Mouse (Mus musculus): ENCODE measurements around the gene Stra8. TPM values are rescaled to one million over a fixed set of nuclear protein-coding genes. Genes with fewer than 3 reads are reported as not detected.

Stra8 gene
- total and polyA plus RNA-seq, 2 experiments from 2014 or later: not detected

DNA sequence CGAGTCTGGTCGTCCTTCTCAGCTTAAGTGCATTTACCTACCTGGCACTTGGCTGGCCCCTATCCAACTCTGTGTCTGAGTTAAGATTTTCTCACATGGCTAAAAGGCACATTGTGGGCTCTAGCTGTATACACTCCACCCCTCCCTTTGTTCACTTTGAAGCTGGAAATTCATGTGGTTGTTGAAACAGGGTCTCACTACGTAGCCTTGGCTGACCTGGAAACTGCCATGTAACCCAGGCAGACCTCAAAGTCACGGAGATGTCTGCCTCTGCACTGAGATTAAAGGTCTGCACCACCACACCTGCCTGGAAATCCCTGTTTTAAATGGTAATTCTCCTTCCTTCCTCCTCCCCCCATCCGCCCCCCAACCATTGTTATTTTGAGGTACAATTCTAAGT is 23.5 kb downstream of the Stra8 start:
- Histone ChIP-seq H3K27ac (ENCODE audit: low read depth) (no peak overlapping the region), H3K4me3 (ENCODE audit: low read depth, low read length) (no peak overlapping the region), H3K4me1 (ENCODE audit: control insufficient read depth, insufficient read depth) (no peaks in the 10 kb centered on the region), H3K9ac (replicated peaks; ENCODE audit: low read depth, low read length) (no peak overlapping the region), H3K9me3 (replicated peaks; ENCODE audit: control insufficient read depth, low read length) (no peaks in the 10 kb centered on the region), H3K36me3 (replicated peaks; ENCODE audit: control insufficient read depth, insufficient read depth, low read length) (no peaks in the 10 kb centered on the region), H3K27me3 (ENCODE audit: control insufficient read depth, insufficient read depth, low read length) (no peaks in the 10 kb centered on the region; the same call in 1 of the 2 replicates), H3K4me2 (ENCODE audit: low read depth, low read length) (no peak overlapping the region)
- DNase-seq (ENCODE audit: low spot score): no peak
- ATAC-seq (ENCODE audit: insufficient read depth, low read depth): no peak
- no peak for TF ChIP-seq EP300 (IDR thresholded peaks at IDR 0.05; ENCODE audit: low read depth)
- no peak for TF ChIP-seq CTCF (IDR thresholded peaks at IDR 0.05; ENCODE audit: low read depth)
- WGBS: 68% methylated on average over 5 of the region's 5 CpGs

DNA sequence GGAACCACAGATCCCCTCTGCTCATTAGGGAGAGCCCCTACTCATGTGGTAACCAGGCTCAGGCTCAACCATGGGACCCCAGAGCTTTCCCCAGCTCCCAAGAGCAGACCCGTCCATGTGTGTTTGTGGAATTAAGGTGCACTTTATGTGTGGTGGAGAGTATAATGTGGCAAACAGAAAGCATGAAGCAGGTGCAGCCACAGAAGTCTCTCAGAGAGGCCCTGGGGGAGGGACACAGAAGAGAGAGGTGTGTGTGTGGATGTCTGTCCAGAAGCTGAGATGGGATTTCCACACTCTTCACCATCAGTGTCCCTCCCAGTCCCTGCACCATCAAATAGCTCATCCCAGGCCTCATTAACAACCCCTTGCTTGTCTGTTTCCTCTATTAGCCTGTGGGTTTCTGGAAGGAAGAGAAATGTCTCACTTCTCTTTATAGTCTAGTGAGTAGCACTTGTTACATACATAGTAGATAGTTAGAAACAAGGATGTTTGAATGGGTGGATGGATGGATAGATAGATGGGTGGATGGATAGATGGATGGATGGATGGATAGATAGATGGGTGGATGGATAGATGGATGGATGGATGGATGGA is 26.6 kb downstream of the Stra8 start:
- Histone ChIP-seq H3K36me3 (replicated peaks; ENCODE audit: control insufficient read depth, insufficient read depth, low read length) (no peaks in the 10 kb centered on the region), H3K9me3 (replicated peaks; ENCODE audit: control insufficient read depth, low read length) (no peaks in the 10 kb centered on the region), H3K27me3 (ENCODE audit: control insufficient read depth, insufficient read depth, low read length) (no peaks in the 10 kb centered on the region; the same call in 1 of the 2 replicates), H3K4me2 (ENCODE audit: low read depth, low read length) (no peak overlapping the region), H3K9ac (replicated peaks; ENCODE audit: low read depth, low read length) (no peak overlapping the region), H3K27ac (ENCODE audit: low read depth) (no peak overlapping the region), H3K4me1 (ENCODE audit: control insufficient read depth, insufficient read depth) (no peaks in the 10 kb centered on the region), H3K4me3 (ENCODE audit: low read depth, low read length) (no peak overlapping the region)
- DNase-seq (ENCODE audit: low spot score) (no peak), ATAC-seq (ENCODE audit: insufficient read depth, low read depth) (no peak)
- WGBS: 69% methylated on average over 1 of the region's 1 CpGs
- TF ChIP-seq EP300 (IDR thresholded peaks at IDR 0.05; ENCODE audit: low read depth) (no peak), CTCF (IDR thresholded peaks at IDR 0.05; ENCODE audit: low read depth) (no peak)

DNA sequence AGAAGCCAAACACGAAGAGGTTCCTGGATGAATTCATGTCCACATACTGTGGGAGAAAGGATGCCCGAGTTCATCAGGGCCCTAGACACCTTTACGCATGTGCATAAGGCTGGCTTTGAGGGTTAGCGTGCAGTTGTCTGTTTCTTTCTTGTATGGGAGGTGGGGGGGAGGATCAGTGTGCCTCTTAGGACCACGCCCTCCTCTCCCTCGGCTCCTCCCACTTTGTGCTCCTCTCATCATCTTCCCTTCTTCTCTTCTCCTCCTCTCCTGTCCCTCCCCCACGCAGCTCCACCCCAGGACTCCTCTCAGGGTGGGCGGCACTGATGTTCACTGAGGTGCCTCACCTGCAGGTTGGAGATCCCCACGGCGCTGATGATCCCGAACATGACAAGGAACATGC is 28.5 kb downstream of the Stra8 start:
- no peak overlapping the region for H3K9ac ChIP-seq (replicated peaks; ENCODE audit: low read depth, low read length)
- H3K27me3 ChIP-seq (ENCODE audit: control insufficient read depth, insufficient read depth, low read length): no peaks in the 10 kb centered on the region; the same call in 1 of the 2 replicates
- no peak overlapping the region for H3K27ac ChIP-seq (ENCODE audit: low read depth)
- ATAC-seq (ENCODE audit: insufficient read depth, low read depth) (0 out of 2 replicates have a peak, but pooled peaks have one; percentile 17), DNase-seq (ENCODE audit: low spot score) (no peak)
- TF ChIP-seq EP300 (IDR thresholded peaks at IDR 0.05; ENCODE audit: low read depth): no peak
- TF ChIP-seq CTCF (IDR thresholded peaks at IDR 0.05; ENCODE audit: low read depth): no peak
- H3K36me3 ChIP-seq (replicated peaks; ENCODE audit: control insufficient read depth, insufficient read depth, low read length): no peaks in the 10 kb centered on the region
- no peaks in the 10 kb centered on the region for H3K9me3 ChIP-seq (replicated peaks; ENCODE audit: control insufficient read depth, low read length)
- WGBS: 19% methylated on average over 11 of the region's 11 CpGs
- H3K4me2 ChIP-seq (ENCODE audit: low read depth, low read length): no peak overlapping the region
- H3K4me3 ChIP-seq (ENCODE audit: low read depth, low read length): no peak overlapping the region
- no peaks in the 10 kb centered on the region for H3K4me1 ChIP-seq (ENCODE audit: control insufficient read depth, insufficient read depth)

DNA sequence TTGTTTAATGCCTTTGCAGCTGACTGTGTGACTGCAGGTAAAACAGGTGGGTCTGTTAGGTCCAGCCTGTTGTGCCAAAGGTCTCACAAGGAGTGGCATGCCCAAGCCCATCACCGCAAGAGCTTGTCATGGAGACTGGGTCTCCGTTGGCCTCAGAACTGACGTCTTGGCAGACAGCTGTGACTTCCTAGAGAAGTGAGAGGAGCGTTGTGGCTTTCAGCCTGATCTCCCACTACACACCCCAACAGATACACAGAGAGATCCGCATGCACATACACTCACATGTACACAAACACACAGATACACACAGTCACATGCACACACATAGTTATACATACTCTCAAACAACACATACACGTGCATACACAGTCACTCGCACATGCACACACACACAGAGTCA is 31.6 kb downstream of the Stra8 start:
- no peaks in the 10 kb centered on the region for H3K9me3 ChIP-seq (replicated peaks; ENCODE audit: control insufficient read depth, low read length)
- H3K36me3 ChIP-seq (replicated peaks; ENCODE audit: control insufficient read depth, insufficient read depth, low read length): no peaks in the 10 kb centered on the region
- H3K4me1 ChIP-seq (ENCODE audit: control insufficient read depth, insufficient read depth): no peaks in the 10 kb centered on the region
- 85% methylated on average over 7 of the region's 7 CpGs for WGBS
- H3K4me3 ChIP-seq (ENCODE audit: low read depth, low read length): no peak overlapping the region
- no peak overlapping the region for H3K27ac ChIP-seq (ENCODE audit: low read depth)
- no peak overlapping the region for H3K9ac ChIP-seq (replicated peaks; ENCODE audit: low read depth, low read length)
- ATAC-seq (ENCODE audit: insufficient read depth, low read depth): no peak
- TF ChIP-seq CTCF (IDR thresholded peaks at IDR 0.05; ENCODE audit: low read depth) (no peak), EP300 (IDR thresholded peaks at IDR 0.05; ENCODE audit: low read depth) (no peak)
- H3K27me3 ChIP-seq (ENCODE audit: control insufficient read depth, insufficient read depth, low read length): no peaks in the 10 kb centered on the region; the same call in 1 of the 2 replicates
- H3K4me2 ChIP-seq (ENCODE audit: low read depth, low read length): no peak overlapping the region
- no peak for DNase-seq (ENCODE audit: low spot score)

DNA sequence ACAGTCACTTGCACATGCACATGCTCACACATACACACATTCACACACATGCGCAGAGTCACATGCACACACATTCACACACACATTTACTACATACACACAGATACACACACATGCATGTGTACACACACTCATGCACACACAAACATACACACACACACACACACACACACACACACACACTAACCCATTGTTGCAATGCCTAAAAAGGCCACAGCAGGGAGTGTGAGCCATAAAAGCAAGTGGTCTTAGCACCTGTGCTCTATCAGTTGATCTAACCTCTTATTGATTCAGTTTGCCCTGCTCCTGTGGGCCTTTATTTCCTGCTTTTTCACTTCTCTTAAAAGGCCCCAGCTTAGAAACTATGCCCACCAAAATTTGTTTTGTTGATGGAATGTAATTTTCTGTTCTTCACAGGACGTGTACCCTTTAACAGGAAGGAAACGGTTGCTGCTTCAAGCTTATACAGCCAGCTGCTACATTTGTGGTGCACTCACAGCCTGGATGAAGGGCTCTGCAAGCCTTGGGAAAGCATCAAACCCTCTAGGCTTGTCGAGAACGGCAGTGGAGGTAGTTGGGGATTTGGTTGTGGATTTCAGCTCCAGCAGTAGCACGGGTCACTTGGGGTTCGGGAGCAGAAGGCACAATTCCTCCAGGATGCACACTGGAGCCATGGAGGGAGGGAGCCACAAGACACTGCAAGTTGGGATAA is 32.1 kb downstream of the Stra8 start:
- DNase-seq (ENCODE audit: low spot score) (no peak), ATAC-seq (ENCODE audit: insufficient read depth, low read depth) (no peak)
- Histone ChIP-seq H3K27me3 (ENCODE audit: control insufficient read depth, insufficient read depth, low read length) (no peaks in the 10 kb centered on the region; the same call in 1 of the 2 replicates), H3K36me3 (replicated peaks; ENCODE audit: control insufficient read depth, insufficient read depth, low read length) (no peaks in the 10 kb centered on the region), H3K4me3 (ENCODE audit: low read depth, low read length) (no peak overlapping the region), H3K4me2 (ENCODE audit: low read depth, low read length) (no peak overlapping the region), H3K27ac (ENCODE audit: low read depth) (no peak overlapping the region), H3K9ac (replicated peaks; ENCODE audit: low read depth, low read length) (no peak overlapping the region), H3K9me3 (replicated peaks; ENCODE audit: control insufficient read depth, low read length) (no peaks in the 10 kb centered on the region), H3K4me1 (ENCODE audit: control insufficient read depth, insufficient read depth) (no peaks in the 10 kb centered on the region)
- TF ChIP-seq EP300 (IDR thresholded peaks at IDR 0.05; ENCODE audit: low read depth) (no peak), CTCF (IDR thresholded peaks at IDR 0.05; ENCODE audit: low read depth) (no peak)
- WGBS: 58% methylated on average over 7 of the region's 7 CpGs

Measured in heart, postnatal 0 days (tissue).